Mouse (Mus musculus) retina, embryonic 14.5 days (tissue): ENCODE data around the gene Hps1.

Experiments
- DNase-seq: peaks from one replicate; pipeline ENCODE4 v3.0.0-alpha.2; 2015; ENCODE audit warnings: low spot score

The Hps1 gene

DNA sequence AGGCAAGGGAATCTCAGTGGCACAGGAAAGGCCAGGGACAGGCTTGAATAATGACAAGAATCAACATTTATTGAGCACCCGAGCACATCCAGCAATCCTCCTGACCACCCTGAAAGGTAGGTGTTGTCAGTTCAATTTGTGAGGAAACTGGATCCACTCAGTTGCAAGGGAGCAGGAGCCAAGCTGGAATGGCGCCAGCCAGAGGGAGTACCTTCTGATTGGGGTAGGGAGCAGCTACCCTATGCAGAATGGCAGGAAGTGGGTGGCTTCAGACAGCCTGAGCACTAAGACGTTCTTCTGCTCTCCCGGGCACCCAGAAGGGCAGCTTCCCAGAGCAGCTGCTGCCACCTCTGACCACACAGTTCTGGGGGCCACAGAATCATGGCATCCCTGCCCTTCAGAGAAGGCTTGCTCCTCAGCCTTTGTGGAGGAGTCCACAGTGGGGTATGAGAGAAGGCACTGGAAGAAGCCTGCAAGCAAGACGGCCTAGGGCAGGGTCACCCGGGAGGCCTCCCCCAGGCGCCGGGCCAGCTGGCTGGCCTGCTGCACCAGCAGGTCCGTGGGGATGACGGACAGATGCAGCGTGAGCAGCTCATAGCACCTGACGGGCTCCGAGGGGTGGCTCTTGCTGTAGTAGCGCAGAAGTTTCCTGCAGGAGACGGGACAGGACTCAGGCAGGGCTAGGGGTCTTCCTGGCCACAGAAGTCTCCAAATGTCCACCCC lies 24.5 kb downstream of the Hps1 start:
- DNase-seq: no peak

- peak; percentile 61 for DNase-seq
Measured at GRCm38 (mm10) chr19:42753141-42753917, 26.4 kb downstream of the Hps1 start.

GRCm38 (mm10) chr19:42752363-42752931 lies 27.3 kb downstream of the Hps1 start, which contains the start of gene Pyroxd2:
Gene Pyroxd2, minus strand, starts transcription at chr19:42752775.
- peak; percentile 87 for DNase-seq

DNA sequence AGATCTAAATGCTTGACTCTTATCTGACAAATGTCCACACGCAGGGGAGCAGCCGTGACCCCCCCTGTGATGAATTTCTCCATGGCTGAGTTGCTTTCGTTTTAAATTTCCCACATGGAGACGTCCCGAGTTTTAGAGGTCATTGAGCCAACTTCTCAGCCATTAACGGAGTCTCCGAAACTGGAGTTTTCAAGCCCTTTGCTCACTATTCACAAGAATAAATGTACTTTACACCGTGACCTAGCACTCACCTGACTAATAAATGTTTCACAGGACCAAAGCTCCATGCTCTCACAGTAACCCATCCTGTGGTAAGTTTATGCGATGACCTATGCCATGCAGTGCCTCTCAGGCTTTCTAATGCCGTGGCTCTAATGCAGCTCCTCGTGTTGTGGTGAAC lies 29.6 kb downstream of the Hps1 start:
- no peak for DNase-seq

DNA sequence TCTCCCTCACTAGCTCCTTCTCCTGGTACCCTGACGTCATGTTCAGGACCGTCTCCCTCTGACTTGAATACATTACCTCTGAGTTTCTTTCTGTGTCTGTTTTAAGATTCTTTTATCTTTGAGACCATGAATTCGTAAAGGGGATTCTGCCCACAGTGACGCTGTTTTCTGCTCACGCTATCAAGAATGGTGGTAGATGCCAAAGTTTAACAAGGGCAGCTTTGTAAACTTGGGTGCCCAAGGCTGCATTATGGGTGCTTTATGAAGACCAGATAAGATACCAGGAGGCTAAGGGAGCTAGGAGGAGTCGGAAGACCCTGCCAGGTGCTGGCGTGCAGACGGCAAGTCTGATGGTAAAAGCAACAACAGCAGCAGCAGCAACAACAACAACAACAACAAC lies 33.1 kb downstream of the Hps1 start:
- DNase-seq: no peak

GRCm38 (mm10) chr19:42745869-42746224 lies 33.9 kb downstream of the Hps1 start:
- no peak for DNase-seq

- DNase-seq: no peak
Measured at GRCm38 (mm10) chr19:42745084-42745868, 34.5 kb downstream of the Hps1 start.

GRCm38 (mm10) chr19:42744162-42744586 lies 35.6 kb downstream of the Hps1 start:
- DNase-seq: peak; percentile 72

- peak; percentile 61 for DNase-seq
Measured at GRCm38 (mm10) chr19:42743261-42743660, 36.5 kb downstream of the Hps1 start.

- DNase-seq: no peak
Measured at GRCm38 (mm10) chr19:42741884-42742283, 37.9 kb downstream of the Hps1 start.

DNA sequence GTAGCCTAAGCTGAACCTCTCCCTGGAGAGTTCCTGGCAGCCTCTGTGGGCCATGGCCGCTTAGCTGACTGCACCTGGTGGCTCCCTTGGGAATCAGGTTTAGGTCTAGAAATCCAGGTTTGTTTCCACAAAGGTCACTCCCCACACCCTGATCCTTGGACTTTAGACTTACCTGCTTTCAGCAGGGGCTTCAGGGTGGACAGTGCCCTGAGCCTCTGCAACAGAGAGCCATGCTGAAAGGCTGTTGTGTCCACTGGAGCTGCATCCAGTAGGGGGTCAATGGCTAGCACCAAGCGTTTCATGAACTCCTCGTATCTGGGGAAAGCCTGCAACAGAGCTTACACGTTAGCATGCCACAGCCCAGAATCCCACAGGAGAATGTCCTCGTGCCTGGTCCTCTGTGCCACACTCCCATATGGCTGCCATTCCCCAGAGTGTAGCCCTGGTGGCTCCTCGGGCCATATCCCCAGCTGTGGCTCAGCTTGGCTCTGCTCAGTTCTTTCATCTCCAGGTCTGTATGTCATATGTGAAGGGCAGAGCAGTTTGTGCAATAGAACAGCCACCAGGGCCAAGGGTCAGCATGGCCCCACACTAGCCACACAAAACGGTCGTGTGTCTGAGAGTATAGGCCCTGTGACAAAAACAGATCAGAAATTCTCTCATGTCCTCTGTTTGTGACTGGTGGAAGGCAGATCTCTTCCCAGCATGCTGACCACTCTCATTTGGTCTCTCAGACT lies 39.4 kb downstream of the Hps1 start:
- no peak for DNase-seq

DNA sequence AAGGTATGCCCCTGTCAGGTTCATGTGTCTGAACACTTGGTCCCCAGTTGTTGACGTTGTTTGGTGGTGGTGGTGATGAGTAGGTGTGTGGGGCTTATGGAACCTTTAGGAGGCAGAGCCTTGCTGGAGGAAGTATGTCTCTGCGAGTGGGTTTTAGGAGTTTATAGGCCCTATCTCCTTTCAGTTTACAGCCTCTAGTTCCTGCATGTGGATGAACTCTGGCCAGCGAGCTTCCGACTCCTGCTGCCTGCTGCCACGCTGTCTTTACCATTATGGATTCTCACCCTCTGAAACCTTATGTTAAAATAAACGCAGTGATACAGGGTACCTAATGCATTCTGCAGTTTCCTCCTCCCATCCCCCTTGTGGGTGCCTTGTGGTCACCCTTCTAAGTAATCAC lies 40.0 kb downstream of the Hps1 start:
- DNase-seq: no peak

DNA sequence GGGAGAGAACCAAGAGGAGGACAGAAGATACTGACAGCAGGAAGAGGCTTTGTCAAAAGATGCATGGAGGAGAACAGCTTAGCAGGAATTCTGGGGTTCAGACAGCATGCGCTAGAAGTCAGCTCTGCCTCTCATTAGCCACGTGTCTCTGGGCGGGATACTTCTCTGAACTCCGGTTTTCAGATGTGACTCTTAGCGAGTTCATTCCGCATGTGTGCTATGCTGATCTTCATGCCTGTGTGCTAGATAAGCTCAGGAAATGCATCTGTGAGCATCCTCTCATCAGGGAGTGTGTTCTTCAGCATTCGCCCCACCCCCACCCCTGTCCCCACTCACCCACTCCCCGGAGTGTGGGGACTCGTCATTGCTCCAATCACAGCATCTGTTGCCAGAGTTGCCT lies 42.0 kb downstream of the Hps1 start:
- DNase-seq: no peak

DNA sequence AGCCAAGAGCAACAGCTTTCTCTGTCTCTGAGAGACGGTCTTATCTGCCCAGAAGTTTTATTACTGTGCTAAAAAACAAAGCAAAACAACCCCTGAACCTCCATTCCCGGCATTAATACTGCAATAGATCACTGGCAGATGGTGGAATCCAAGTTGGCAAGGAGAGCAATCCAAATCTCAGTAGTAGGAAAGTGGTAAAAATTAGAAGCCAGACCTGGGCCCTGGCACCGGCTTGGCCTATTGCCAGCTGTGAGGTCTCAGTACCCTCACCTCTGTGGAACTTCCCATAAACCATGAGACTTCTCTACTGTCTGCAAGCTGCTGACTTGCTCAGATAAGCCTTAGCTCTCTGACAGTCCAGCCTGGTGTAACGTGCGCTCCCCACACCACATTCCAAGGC lies 44.8 kb downstream of the Hps1 start:
- no peak for DNase-seq

- DNase-seq: no peak
Measured at GRCm38 (mm10) chr19:42727424-42727823, 52.4 kb downstream of the Hps1 start.

GRCm38 (mm10) chr19:42726766-42727165 lies 53.0 kb downstream of the Hps1 start:
- DNase-seq: no peak

GRCm38 (mm10) chr19:42725973-42726350 lies 53.8 kb downstream of the Hps1 start:
- DNase-seq: no peak

DNA sequence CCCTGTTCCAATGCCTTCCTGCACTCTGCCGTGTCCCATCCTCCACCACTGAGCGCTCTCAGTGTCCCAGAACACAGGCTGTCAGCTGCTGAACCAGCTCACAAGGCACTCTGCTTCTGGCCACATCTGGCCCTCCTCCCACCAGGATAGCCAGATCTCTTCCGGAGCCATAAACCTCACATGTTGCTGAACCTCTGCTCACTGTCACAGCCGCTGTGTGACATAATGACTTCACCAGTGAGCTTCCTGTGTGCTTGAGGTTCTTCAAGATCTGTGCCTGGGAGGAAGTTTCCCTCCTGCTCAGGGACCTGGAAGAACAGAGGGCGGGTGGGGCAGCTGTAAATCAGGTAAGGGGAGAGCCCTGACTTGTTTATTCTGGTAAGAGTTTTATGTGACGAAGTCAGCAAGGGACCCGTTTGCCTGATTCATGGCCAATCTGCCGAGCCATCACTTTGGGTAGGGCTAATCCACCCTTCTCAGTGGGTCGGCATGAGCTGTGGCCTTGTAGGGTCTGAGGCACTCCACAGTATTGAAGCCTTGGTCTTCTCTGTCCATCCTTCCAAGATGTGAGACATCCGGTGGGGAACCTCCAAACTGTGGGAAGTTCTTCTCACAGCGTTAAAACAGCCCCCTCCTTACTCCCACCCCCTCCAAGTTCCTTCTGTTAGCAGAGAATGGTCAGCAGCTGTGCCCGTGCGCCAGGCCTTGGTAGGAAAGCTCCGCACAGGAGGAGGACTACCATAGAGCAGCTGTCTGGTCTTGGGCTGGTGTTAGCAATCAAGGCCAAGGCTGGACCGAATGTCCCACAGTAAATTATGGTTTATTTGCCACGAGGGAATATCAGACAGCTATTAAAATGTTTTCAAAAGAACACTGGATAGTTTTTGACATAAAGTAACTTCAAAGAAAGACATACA lies 54.5 kb downstream of the Hps1 start:
- DNase-seq: no peak

- DNase-seq: no peak
Measured at GRCm38 (mm10) chr19:42723302-42723701, 56.5 kb downstream of the Hps1 start.

- no peak for DNase-seq
Measured at GRCm38 (mm10) chr19:42722500-42722899, 57.3 kb downstream of the Hps1 start.

- no peak for DNase-seq
Measured at GRCm38 (mm10) chr19:42718101-42718500, 61.7 kb downstream of the Hps1 start.
